Mouse (Mus musculus) left cerebral cortex, postnatal 25 days (tissue): ENCODE results near the gene Glis1. TPM values are rescaled to one million over a fixed set of nuclear protein-coding genes. Genes with fewer than 3 reads are reported as not detected.

Experiments
- DNase-seq, 2 experiments: peaks; one replicate each; pipeline ENCODE4 v3.0.0; 2022; ENCODE audit warnings: low spot score in 2 of 2, mixed read lengths in 1 of 2
- intact Hi-C: fragments of 180-260 bp; cut with DNase I; formaldehyde crosslinking; loops from one replicate; pipeline ENCODE4 v1.15.1; 2025
- microRNA-seq, 2 experiments: library from miRNA; unstranded; fragments of <30 nt; microRNA quantifications; one replicate each; pipeline ENCODE4 v1.2.0; 2022
- total RNA-seq, 2 experiments: library from RNA; stranded (reverse); gene quantifications; 2 replicates each; pipeline ENCODE4 v1.2.3; 2021

Gene Glis1
- total RNA-seq, 2 experiments from 2014 or later: 0.82 to 1.1 TPM

DNA sequence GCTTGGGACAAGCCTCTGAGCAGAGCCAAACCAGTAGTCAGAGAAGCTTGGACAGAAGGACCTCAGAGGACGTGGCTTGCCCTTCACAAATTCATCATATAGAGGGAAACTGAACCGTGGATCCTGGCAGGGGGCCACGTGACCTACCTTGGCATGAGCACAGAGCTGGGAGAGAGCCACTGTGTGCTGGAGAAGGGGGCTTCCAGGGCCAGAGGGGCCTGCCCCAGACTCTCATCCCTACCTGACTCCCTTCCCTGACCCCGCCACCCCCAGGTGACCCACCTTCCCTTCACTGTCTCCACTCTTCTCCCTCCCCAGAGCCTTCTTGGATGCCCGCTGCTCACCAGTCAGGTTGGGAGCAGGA, 218.9 kb downstream of the Glis1 start:
- intact Hi-C loops: loop anchor here (1.0 to 10.0 kb wide), 4 partner anchors 167 to 398 kb away; partner anchors contain the start of genes Hspb11 and Lrrc42
- DNase-seq: no peak

DNA sequence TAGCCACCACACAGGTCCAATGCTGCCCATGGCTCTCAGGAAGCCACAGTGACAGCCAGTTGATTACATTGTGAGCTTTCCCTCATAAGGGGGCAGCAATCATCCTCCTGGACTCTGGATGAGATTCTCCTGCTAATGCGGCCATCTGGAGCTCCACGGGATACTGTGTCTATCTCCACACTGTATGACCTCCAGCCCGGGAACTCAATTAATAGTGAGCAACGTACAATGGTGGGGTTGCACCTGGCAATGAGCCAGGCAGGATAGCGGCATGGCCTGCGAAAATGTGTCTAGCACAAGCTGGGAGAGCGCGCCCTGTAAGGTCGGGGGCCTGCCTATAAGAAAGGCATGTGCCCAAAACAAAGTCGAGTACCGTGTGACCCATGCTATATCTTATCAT, 226.3 kb downstream of the Glis1 start:
- DNase-seq: no peak
- intact Hi-C loops: no loop called here

DNA sequence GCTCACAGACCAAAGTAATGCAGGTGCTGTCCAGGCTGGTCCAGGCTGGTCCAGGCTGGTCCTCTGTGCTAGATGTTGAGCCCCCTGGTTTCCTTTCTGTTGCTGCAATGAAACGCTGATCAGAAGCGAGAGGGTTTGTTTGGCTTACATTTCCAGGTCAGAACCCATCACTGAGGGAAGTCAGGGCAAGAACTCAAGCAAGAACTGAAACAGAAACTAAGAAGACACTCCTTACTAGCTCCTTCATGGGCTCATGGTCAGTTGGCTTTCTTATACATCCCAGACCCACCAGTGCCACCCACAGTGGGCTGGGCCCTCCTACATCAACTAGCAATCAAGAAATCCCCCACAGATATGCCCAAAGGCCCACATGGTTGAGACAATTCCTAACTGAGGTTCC, 234.1 kb downstream of the Glis1 start:
- intact Hi-C loops: no loop called here
- no peak for DNase-seq

DNA sequence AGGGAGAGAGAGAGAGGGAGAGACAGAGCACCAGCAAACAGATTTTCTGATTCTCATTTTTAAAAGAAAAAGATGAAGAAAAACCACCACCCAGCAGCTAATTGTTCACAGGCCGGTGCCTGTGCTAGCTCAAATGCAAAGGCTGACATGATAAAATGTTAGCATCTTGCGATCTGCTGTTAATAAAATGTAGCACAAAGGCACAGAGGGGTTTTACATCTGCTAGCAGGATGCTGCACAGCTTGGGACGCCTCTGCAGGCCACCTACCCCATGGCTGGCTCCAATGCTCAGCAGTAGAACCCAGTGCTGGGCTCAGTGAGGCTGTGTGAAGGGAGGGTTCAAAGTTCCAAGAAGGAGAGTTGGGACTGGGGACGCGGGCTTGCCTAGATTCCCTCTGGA, 236.3 kb downstream of the Glis1 start:
- no peak for DNase-seq

DNA sequence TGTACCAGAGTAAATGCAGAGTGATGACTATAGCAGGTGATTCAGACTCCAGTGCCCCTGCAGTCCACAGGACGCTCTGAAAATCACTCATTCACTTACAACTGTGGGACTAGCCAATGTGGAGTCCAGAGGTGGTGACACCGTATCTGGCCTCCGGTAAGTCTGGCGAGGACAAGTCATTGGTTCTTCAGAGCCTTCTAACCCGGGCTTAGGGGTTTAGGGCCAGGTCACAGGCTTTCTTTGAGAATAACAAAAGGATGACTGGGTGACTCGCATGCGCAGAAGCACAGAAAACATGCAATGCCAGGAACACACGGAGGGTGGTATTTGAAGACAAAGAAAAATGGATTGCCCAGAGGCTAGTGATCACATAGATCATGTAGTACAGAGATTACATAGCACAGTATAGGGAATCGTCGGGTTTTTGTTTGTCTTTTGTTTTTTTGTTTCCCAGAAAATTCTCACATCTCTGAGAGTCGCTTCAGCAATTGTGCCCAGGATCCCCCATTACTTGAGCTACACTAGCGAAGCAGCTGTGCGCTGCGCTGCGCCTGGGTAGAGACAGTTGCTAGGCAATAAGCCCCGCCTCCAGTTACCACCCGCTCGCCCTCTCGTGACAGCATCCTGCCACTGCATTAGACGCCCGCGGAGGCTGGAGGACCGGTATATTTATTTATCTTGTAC, 239.4 kb downstream of the Glis1 start:
- intact Hi-C loops: no loop called here
- DNase-seq: peak; percentile 87 to 90

More for the DNA sequence above, 236.3 kb downstream of the Glis1 start:
- intact Hi-C loops: no loop called here

DNA sequence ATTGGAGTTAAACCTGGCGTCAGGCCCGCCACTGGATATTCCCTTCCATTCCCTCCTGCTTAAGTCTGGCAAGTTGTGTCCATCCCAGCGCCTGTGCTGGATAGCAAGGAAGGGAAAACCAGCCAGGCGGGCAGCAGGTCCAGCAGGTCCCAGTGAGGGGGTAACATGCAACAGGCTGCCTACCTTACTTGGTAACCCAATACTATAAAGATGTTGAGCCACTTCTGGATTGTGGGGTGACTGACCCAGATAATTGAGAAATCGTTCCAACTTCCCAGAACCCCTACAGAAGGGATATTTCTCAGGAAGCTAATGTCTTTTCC, 239.9 kb downstream of the Glis1 start:
- DNase-seq: no peak
- intact Hi-C loops: no loop called here

DNA sequence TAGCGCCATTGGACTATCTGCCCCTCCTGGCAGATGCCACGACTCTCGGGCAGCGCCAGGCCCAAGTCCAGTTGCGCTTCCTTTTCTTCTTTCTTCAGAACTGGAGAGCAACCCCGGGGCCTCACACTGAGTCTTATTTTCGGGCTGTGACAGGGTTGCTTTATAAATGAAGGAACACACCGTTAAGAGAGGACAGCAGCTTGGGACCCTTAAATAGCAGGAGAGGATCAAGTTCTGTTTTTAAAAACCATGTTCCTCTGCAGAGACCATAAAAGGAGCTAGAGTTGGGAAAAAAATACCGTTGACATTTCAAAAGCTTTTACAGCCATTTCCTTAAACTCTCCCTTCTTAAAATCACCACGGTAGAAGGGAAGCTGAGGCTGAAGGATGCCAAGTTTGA, 241.3 kb downstream of the Glis1 start:
- intact Hi-C loops: no loop called here
- peak in 1 of 2 experiments; percentile 70 for DNase-seq

DNA sequence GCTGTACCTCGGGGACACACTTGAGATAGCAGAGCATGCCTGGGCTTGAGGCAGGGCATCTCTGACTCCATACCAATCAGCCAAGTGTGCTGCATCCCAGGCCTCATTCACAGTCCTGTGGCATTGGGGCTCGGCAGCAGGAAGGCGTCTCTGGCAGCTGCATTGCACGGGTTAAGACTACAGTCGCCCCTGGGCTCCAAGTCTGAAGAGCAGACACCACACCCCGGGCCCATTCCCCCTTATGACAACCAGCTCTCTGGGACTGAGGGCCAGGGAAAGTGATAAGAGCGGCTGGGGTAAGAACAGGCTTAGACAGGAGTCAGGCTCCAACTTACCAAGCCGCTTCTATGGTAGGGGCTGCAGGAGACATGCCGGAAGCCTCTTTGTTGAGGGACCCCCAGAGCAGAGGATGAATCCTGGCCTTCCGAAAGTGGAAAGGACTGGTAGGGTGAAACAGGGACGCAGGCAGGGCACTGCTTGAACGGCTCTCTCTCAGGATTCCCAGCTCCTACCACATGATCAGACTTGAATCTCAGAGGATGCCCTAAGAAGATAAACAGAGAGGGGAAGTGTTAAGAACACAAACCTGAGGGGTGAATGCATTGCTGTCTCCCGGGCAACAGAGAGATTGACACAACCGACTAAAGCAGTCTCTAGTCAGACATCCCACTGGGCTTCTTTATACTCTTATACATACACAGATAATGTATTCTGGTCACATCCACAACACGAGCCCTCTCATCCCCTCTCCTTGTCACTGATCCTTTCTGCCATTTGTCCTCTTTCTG, 246.1 kb downstream of the Glis1 start:
- no peak for DNase-seq
- intact Hi-C loops: no loop called here

DNA sequence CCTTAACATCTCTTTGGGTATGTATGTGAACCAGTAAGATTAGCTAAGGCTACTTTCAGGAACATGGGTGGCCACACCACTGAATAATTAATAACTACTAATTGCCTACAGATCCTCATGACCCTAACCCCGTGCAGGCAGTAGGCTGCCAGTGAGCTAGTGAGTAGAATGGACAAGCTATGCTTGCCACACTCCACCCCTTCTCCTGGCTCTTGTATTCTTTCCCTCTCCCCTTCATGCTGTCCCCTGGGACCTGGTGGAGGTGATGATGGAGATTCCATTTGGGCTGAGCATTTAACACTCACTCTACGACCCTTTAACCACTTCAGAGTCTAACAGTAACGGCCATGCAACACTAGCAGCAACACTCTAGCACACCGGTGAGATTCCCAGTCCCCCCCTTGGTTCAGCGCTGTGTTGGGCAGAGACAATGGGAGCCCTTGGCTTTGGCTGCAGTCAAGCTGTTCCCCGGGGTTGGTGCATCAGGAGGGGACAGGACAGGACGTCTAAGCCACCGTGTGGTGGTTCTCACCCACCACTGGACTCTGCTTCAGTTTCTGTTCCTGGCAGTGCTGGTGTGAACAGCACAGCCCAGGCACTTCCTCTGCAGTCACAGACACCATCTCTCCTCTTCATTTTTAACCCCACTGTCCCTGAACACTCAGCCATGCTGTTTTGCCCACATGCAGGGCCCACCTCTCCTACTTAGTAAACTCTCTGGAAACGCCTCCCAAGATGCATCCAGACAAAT, 246.9 kb downstream of the Glis1 start:
- no peak for DNase-seq
- intact Hi-C loops: no loop called here

DNA sequence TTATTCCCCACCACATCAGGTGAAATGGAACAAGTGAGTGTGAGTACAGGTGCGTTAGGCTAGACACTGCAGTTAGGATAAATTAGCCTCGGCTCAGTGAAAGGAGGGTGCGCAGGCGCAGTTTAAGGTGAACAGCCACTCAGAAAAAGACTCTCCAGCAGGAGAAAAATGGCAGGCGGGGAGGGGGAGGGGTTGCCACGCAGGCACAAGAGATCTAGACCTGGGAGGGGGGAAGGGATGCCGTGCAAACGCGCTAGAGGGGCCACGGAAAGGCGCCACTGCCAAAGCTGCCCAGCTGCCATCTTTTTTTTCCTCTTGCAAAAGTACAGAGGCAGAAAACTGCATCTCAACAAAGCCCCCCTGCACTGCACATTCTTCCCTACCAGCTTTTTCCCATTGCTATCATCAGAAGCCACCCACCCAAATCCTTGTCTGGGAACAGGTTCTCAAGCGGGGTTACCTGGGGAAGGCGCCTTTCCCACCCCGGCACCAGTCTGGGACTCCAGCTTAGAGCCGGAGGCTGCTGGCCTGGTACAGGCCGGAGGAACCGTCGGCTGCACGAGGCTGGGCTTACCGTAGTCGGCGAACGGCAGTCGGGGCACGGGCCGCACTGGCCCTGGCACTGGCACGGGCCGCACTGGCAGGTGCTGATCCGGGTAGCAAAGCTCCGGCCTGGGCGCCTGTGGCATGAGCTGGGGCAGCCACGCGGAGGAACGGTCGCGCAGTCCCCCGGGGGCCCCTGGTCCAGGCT, 248.8 kb downstream of the Glis1 start:
- no peak for DNase-seq
- intact Hi-C loops: no loop called here

DNA sequence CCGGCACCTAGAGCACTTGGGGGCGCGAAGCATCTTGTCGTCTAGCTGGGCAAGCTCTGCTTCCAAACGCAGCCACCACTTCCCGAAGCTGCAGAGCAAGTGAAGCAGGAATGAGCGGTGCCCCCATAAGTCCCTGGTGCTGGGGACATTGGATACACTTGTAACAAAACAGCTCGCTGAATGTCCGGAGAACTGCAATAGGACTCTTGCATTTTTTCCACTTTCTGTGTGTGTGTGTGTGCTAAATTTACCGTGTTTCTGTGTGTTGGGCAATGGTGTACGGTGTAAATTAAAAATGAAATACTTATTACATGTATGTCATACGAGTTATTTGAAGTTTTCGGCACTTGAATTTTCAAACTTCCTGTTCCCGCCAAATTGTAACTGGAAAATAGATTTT, 249.7 kb downstream of the Glis1 start, which contains the start of gene Dmrtb1:
Gene Dmrtb1 (minus strand): TSS at position 101 of the 400 bp plus-strand sequence.
- no peak for DNase-seq
- intact Hi-C loops: no loop called here

Small RNA genes lying within 50 kb of the gene (microRNA-seq; reads per million reads assigned to microRNA genes)
- 0 to 0.25 reads per million in 2 experiments for gene Gm24804

Other genes with a start within 250 kb of the Glis1 start
- gene Ldlrad1, start 225.4 kb upstream of the Glis1 start, total RNA-seq: not detected
- 10 to 100 TPM; 32.3 to 33.1 TPM for gene Lrrc42, start 181.1 kb upstream of the Glis1 start, total RNA-seq
- 10 to 100 TPM; 15.9 to 20.8 TPM for gene Hspb11, start 181.0 kb upstream of the Glis1 start, total RNA-seq
- not detected for gene Dio1, start 127.4 kb upstream of the Glis1 start, total RNA-seq
- gene Yipf1, start 120.2 kb upstream of the Glis1 start, total RNA-seq: 10 to 100 TPM; 41.3 to 44.9 TPM
- gene Ndc1, start 66.8 kb upstream of the Glis1 start, total RNA-seq: 10 to 100 TPM; 12.1 to 12.2 TPM
- 1 to 10 TPM in 1 of 2 experiments, under 1 TPM in 1; 0.76 to 1.1 TPM for gene Dmrtb1, start 249.6 kb downstream of the Glis1 start, total RNA-seq